Mouse (Mus musculus) regulatory T cell (primary cell): ENCODE measurements around the gene Wdr86.

ENCODE experiments used
- in situ Hi-C: fragments of 300-600 bp; cut with MboI, MseI; formaldehyde crosslinking; loops from one replicate; pipeline ENCODE4 v1.15.1; 2025; ENCODE audit warnings: high pct_unique_total_duplicates

Wdr86 gene

GRCm38 (mm10) chr5:24684578-24685365 lies 45.8 kb downstream of the Wdr86 start:
- in situ Hi-C loops = loop anchor here (10.0 kb wide), 2 partner anchors 290 to 850 kb away; partner anchors contain the start of genes Abcb8 and Atg9b

- in situ Hi-C loops = loop anchor here (10.0 kb wide), 2 partner anchors 287 to 853 kb away; partner anchors contain the start of genes Abcb8 and Atg9b
These were observed 49.1 kb downstream of the Wdr86 start for GRCm38 (mm10) chr5:24681436-24681835.

- in situ Hi-C loops = loop anchor here (5.0 kb wide), 1 partner anchor 83 kb away; the partner anchor contains the start of gene Crygn
These were observed 56.3 kb downstream of the Wdr86 start for GRCm38 (mm10) chr5:24674238-24674637.
